Mouse (Mus musculus): Measurements from ENCODE around the gene Baiap3. TPM values are rescaled to one million over a fixed set of nuclear protein-coding genes. Genes with fewer than 3 reads are reported as not detected.

Gene Baiap3
- polyA plus RNA-seq, 1 experiment = 23.8 TPM

GRCm38 (mm10) chr17:25215431-25215830, 40.7 kb downstream of the Baiap3 start:
- H3K4me3 ChIP-seq (replicated peaks; ENCODE audit: extremely low read depth, low read depth, low read length) = no peak overlapping the region
- no peaks in the 10 kb centered on the region for H3K4me1 ChIP-seq (ENCODE audit: control insufficient read depth, insufficient read depth, low read length)
- WGBS = 84% methylated on average over 3 of the region's 3 CpGs
- TF ChIP-seq CTCF (IDR thresholded peaks at IDR 0.05; ENCODE audit: insufficient read depth, low read length) (no peak), POLR2A (IDR thresholded peaks at IDR 0.05; ENCODE audit: borderline replicate concordance, extremely low read depth, low read depth, low read length) (no peak)
- DNase-seq = no peak

- DNase-seq = no peak
- H3K4me1 ChIP-seq (ENCODE audit: control insufficient read depth, insufficient read depth, low read length) = no peaks in the 10 kb centered on the region
- H3K4me3 ChIP-seq (replicated peaks; ENCODE audit: extremely low read depth, low read depth, low read length) = no peak overlapping the region
- WGBS = 63% methylated on average over 4 of the region's 4 CpGs
- no peak for TF ChIP-seq CTCF (IDR thresholded peaks at IDR 0.05; ENCODE audit: insufficient read depth, low read length)
Measured at GRCm38 (mm10) chr17:25211705-25212104, 44.5 kb downstream of the Baiap3 start.

GRCm38 (mm10) chr17:25210680-25211466, 45.3 kb downstream of the Baiap3 start:
- no peak overlapping the region for H3K4me3 ChIP-seq (replicated peaks; ENCODE audit: extremely low read depth, low read depth, low read length)
- H3K4me1 ChIP-seq (ENCODE audit: control insufficient read depth, insufficient read depth, low read length) = no peaks in the 10 kb centered on the region
- 62% methylated on average over 15 of the region's 15 CpGs for WGBS
- TF ChIP-seq CTCF (IDR thresholded peaks at IDR 0.05; ENCODE audit: insufficient read depth, low read length) (no peak), POLR2A (IDR thresholded peaks at IDR 0.05; ENCODE audit: borderline replicate concordance, extremely low read depth, low read depth, low read length) (no peak)
- no peak for DNase-seq

- Histone ChIP-seq H3K4me1 (ENCODE audit: control insufficient read depth, insufficient read depth, low read length) (no peaks in the 10 kb centered on the region), H3K4me3 (replicated peaks; ENCODE audit: extremely low read depth, low read depth, low read length) (no peak overlapping the region)
- no peak for DNase-seq
- 79% methylated on average over 4 of the region's 4 CpGs for WGBS
- TF ChIP-seq POLR2A (IDR thresholded peaks at IDR 0.05; ENCODE audit: borderline replicate concordance, extremely low read depth, low read depth, low read length) (no peak), CTCF (IDR thresholded peaks at IDR 0.05; ENCODE audit: insufficient read depth, low read length) (no peak)
Measured at GRCm38 (mm10) chr17:25210006-25210405, 46.2 kb downstream of the Baiap3 start.

- DNase-seq = no peak
- Histone ChIP-seq H3K4me1 (ENCODE audit: control insufficient read depth, insufficient read depth, low read length) (no peaks in the 10 kb centered on the region), H3K4me3 (replicated peaks; ENCODE audit: extremely low read depth, low read depth, low read length) (no peak overlapping the region)
- no peak for TF ChIP-seq CTCF (IDR thresholded peaks at IDR 0.05; ENCODE audit: insufficient read depth, low read length)
- TF ChIP-seq POLR2A (IDR thresholded peaks at IDR 0.05; ENCODE audit: borderline replicate concordance, extremely low read depth, low read depth, low read length) = no peak
- 94% methylated on average over 4 of the region's 4 CpGs for WGBS
Measured at GRCm38 (mm10) chr17:25202401-25202800, 53.8 kb downstream of the Baiap3 start.

Other genes starting within 250 kb of the Baiap3 start
- 16.4 and 18.0 TPM in 2 replicates for gene Cramp1l, start 240.6 kb downstream of the Baiap3 start, polyA plus RNA-seq (2012; rRNA removed)
- 9.1 and 11.1 TPM in 2 replicates for gene Ift140, start 240.3 kb downstream of the Baiap3 start, polyA plus RNA-seq (2012; rRNA removed)
- 340 and 393 TPM in 2 replicates for gene Tmem204, start 172.8 kb downstream of the Baiap3 start, polyA plus RNA-seq (2012; rRNA removed)
- 17.9 and 19.2 TPM in 2 replicates for gene Telo2, start 140.4 kb downstream of the Baiap3 start, polyA plus RNA-seq (2012; rRNA removed)
- not detected in 2 replicates for gene Ptx4, start 135.6 kb downstream of the Baiap3 start, polyA plus RNA-seq (2012; rRNA removed)
- 35.3 and 44.6 TPM in 2 replicates for gene Clcn7, start 123.0 kb downstream of the Baiap3 start, polyA plus RNA-seq (2012; rRNA removed)
- gene Ccdc154, start 93.9 kb downstream of the Baiap3 start, polyA plus RNA-seq (2012; rRNA removed) = not detected in 2 replicates
- gene Gm38655, start 80.9 kb downstream of the Baiap3 start, polyA plus RNA-seq (2012; rRNA removed) = 6.2 and 6.9 TPM in 2 replicates
- 9.4 and 10.2 TPM in 2 replicates for gene BC003965, start 71.8 kb downstream of the Baiap3 start, polyA plus RNA-seq (2012; rRNA removed)
- gene Unkl, start 68.0 kb downstream of the Baiap3 start, polyA plus RNA-seq (2012; rRNA removed) = 29.8 and 32.0 TPM in 2 replicates
- 46.3 and 55.6 TPM in 2 replicates for gene Gnptg, start 16.2 kb downstream of the Baiap3 start, polyA plus RNA-seq (2012; rRNA removed)
- 16.9 TPM in 2 replicates for gene Tsr3, start 16.2 kb downstream of the Baiap3 start, polyA plus RNA-seq (2012; rRNA removed)
- gene Ube2i, start 18.3 kb upstream of the Baiap3 start, polyA plus RNA-seq (2012; rRNA removed) = 138 and 178 TPM in 2 replicates
- 0.27 and 0.46 TPM in 2 replicates for gene Prss34, start 42.0 kb upstream of the Baiap3 start, polyA plus RNA-seq (2012; rRNA removed)
- not detected in 2 replicates for gene Prss28, start 52.3 kb upstream of the Baiap3 start, polyA plus RNA-seq (2012; rRNA removed)
- not detected in 2 replicates for gene Prss29, start 62.3 kb upstream of the Baiap3 start, polyA plus RNA-seq (2012; rRNA removed)
- gene Tpsab1, start 89.2 kb upstream of the Baiap3 start, polyA plus RNA-seq (2012; rRNA removed) = 0.27 and 0.32 TPM in 2 replicates
- 6.4 and 6.5 TPM in 2 replicates for gene Tpsb2, start 109.9 kb upstream of the Baiap3 start, polyA plus RNA-seq (2012; rRNA removed)
- 0.17 and 0.65 TPM in 2 replicates for gene Tpsg1, start 112.9 kb upstream of the Baiap3 start, polyA plus RNA-seq (2012; rRNA removed)
- gene Cacna1h, start 177.4 kb upstream of the Baiap3 start, polyA plus RNA-seq (2012; rRNA removed) = 1.9 and 3.2 TPM in 2 replicates
- gene Tekt4, start 198.3 kb upstream of the Baiap3 start, polyA plus RNA-seq (2012; rRNA removed) = 11.4 and 11.9 TPM in 2 replicates
- 0.06 and 0.08 TPM in 2 replicates for gene Sstr5, start 240.9 kb upstream of the Baiap3 start, polyA plus RNA-seq (2012; rRNA removed)

Data from lung, adult 2 months (tissue).